Mouse (Mus musculus): Measurements from ENCODE around the gene Tbx18.

DNA sequence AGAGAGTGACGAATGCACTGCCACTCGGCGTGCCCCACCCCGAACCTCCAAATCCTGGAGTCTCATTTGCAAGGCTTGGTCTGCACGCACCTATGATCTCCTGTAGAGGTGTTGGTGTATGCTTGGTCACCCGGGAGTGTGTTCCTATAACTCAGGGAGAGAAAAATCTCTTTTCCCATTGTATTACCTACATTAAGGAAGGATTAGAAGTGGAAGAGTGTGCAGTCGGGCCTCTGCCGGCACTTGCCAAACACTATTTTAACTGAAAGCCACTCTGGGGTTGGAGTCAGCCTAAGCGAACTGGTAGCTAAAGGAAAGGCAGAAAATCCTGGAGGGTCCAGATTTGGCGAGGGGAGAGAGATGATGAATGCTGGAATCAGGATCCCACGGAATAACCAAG lies 2.7 kb upstream of the Tbx18 start:
- TF ChIP-seq CTCF (IDR thresholded peaks at IDR 0.05; ENCODE audit: insufficient read depth, low read length) (no peak), POLR2A (IDR thresholded peaks at IDR 0.05; ENCODE audit: borderline replicate concordance, extremely low read depth, low read depth, low read length) (no peak)
